Mouse (Mus musculus) lung, postnatal 14 days (tissue): ENCODE results near the gene Nf2.

Experiments
- DNase-seq: peaks from one replicate; pipeline ENCODE4 v3.0.0; 2021

The Nf2 gene

DNA sequence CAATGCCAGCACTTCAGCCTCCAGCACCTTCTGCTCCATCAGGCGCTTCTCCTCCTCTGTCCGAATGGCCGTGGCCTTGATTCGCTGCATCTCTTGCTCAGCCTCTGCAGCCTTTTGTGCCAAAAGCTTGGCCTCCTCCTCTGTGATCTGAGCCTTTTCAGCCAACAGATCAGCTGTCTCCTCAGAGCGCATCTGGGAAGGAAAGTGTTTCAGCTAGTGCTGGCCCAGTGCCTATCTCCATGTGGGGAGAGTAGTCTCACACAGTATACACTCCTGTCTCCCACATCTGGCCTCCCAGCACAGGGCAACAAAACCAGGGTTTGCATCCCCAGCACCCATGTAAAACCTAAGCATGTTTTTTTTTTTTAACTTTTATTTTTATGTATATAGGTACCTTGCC lies 59.6 kb downstream of the Nf2 start:
- DNase-seq, result no peak

DNA sequence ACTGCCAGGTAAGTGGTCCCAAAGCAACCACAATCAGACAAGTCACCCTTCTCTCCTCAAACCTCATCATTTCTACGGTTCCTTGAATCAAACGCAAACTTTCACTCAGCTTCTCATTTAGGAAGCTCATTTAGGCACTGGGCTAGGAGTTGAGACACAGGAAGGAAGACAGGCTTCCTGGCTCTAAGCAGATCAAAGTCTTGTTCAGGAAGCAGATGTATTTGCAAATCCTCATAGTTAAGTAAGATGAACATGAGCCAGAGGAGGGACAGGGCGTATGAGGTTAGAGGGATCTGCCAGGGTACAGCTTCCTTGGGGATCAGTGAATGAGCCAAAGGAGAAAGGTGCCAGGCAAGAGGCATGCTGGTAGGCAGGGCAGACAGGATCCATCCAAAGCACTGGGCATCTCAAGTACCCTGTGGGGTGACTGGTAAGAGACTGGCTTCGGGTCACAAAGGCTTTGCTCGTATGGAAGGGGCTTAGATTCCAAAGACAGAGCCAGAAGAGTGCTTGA lies 64.7 kb downstream of the Nf2 start:
- peak; percentile 7 for DNase-seq

DNA sequence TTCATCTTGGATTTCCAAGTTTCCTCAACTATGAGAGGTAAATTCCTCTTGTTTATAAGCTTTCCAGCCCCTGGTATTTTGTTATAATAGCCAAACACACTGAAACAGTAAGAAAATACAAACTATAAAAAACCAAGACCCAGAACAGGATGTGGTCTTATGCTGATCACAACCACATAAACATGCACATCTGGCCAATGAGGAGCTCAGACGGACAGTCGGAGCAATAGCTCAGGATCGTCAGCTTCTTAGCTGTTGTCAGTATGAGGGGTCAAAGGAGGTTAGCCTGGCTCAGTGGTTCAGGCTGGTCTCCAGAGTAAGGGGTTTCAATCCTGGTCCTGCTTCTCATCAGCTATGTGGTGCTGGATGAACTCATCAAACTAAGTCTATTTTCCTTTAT lies 66.2 kb downstream of the Nf2 start:
- no peak for DNase-seq

DNA sequence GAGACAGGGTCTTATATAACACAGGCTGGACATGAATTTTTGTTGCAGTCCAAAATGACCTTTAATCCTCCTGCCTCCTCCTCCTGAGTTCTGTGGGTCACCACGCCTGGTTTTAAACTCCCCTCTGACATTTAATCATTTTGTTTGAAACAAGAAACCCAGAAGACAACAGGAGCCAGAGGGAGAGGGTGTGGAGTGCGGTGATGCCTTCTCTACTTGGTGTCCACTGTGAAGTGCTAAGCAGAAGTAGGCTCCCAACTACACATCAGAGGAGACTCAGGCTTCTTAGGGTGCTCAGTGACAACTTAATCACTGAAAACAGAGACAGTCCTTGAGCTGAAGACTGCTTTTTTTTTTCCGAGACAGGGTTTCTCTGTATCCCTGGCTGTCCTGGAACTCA lies 68.4 kb downstream of the Nf2 start:
- DNase-seq, result no peak

DNA sequence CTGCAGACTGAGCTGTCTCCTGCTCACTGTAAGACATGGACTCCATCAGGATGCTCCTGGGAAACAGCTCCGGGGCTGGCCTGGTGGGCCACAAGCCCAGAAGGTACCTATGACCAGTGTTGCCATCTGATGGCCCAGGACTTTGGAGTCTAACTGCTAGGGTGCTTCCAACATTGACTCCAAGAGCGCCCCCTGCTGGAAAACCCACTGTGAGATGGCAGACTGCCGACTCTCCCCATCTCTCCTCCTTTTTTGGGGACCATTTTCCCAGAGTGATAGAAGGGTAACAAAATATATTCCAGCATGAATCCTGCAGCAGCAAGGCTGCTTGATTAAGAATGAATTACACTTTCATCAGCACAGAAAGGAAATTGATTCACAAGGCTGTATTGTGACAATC lies 76.4 kb downstream of the Nf2 start:
- peak; percentile 79 for DNase-seq

GRCm38 (mm10) chr11:4771756-4772155 lies 77.6 kb downstream of the Nf2 start:
- no peak for DNase-seq

GRCm38 (mm10) chr11:4769881-4770280 lies 79.5 kb downstream of the Nf2 start:
- no peak for DNase-seq

DNA sequence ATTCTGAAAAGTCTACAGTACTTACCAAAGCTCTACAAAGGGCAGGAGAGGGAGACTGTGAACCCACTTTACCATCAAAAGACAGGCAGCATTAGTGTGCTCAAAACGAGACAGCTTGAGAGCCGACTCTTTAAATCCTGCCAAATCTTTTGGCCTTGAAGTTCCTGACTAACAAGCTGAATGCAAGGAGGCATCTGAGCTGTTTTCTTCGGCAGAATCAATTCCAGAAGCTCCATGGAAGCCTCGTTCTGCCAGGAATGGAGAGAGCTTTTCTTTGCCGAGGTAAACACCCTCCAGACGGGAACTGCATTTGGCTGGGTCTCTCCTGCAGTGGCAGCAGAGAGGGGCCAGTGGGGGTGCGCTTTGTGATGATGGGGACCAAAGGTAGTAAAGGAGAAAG lies 80.0 kb downstream of the Nf2 start:
- no peak for DNase-seq

DNA sequence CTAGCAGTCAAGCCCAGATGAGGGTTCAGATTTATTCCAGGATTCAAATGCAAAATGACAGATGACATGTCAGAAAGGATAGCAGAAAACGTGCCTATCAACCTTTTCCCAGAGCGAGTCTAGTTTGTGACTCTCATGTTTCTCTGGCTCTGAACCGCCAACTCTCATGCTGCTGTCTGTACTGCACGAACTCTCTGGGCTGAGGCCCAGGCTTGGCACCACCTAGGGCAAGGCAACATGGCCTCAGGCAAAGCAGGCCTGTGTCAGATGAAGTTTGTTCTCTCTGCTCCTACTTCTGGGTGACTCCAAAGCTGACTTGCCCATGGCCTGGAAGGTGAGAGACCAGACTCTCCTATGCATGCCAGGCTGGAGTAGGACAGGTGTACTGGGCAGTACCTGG lies 80.9 kb downstream of the Nf2 start:
- DNase-seq, result no peak

DNA sequence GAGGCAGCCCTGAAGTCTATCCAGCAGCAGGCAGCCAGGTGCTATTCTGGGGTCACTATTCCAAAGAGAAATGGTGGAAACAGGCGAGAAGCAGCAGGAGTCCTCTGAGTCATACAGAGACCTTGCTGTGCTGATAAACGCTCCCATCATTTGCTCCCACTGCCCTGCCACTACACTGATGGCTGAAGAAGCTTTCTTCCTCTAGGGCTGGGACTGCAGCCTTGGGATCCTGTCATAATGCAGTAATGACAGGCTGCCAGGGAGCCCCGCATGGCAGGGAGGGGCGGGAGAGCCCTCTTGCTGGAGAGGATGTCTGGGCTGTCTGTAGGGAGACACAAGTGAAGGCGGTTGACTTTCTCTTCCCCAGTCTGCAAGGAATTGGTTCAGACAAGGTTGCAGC lies 84.9 kb downstream of the Nf2 start:
- no peak for DNase-seq

- DNase-seq, result no peak
Measured at GRCm38 (mm10) chr11:4763631-4764030, 85.7 kb downstream of the Nf2 start.

DNA sequence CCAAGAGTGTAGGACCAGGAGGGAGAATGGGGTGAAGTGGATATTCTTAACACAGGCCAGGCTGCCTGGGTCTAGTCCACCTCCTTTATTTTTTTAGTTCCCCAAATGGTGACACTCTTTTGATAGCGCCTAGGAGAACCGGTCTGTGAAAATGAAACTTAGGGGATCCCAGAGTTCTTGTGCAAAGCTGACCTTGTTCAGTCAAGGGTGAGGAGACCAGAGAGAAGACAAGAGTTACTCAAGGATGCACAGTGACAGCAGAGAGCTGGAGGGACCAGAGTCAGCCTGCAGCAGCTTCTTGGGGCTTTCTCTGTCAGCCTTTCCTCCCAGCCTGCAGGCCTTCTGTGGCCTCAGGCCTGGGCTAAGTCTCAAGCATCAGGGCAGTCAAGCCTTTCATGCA lies 86.8 kb downstream of the Nf2 start:
- no peak for DNase-seq

GRCm38 (mm10) chr11:4761991-4762390 lies 87.3 kb downstream of the Nf2 start:
- DNase-seq, result no peak

- DNase-seq, result peak; percentile 31
Measured at GRCm38 (mm10) chr11:4760438-4760837, 88.9 kb downstream of the Nf2 start.

- no peak for DNase-seq
Measured at GRCm38 (mm10) chr11:4757789-4758158, 91.6 kb downstream of the Nf2 start.

GRCm38 (mm10) chr11:4756984-4757788 lies 92.2 kb downstream of the Nf2 start:
- DNase-seq, result no peak

GRCm38 (mm10) chr11:4756460-4756859 lies 92.9 kb downstream of the Nf2 start:
- DNase-seq, result no peak

DNA sequence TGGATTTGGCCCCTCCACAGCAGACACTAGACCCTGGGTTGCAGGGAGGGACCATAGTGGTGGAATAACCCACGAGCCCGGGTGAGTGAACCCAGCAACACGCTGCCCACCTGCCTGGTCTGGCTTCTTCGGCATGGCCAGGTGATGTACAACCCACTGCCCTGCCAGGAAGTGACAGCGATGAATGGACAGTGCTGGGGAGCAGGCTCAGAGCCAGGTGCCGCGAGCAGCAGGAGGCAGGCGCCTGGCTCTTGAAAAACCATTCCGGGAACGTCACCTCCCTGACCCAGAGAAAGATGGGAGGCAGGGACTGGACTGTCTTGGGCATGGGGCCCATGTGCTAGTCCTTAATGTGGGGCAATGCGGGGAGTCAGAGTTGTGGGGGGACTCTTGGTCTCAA lies 94.5 kb downstream of the Nf2 start:
- no peak for DNase-seq

GRCm38 (mm10) chr11:4754036-4754435 lies 95.3 kb downstream of the Nf2 start:
- DNase-seq, result no peak

- DNase-seq, result no peak
Measured at GRCm38 (mm10) chr11:4752836-4753235, 96.5 kb downstream of the Nf2 start.

DNA sequence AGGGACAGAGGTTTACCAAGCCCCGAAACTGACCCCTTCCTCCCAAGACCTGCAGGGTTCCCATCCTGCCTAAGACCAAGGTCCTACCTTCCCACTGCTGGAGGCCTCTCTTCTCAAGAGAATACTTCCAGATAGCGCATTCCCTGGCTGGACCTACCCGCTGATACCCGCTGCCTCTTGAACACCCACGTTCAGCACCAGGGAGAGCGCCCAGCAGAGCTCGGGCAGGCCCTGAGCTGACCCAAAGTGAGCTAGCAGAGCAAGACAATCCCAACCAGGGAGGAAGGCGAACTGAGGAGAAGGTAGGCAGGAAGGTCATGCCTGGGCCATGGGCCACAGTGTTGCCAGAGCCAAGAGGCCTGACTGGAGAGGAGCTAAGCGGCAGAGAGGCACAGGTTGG lies 99.1 kb downstream of the Nf2 start:
- peak; percentile 83 for DNase-seq

DNA sequence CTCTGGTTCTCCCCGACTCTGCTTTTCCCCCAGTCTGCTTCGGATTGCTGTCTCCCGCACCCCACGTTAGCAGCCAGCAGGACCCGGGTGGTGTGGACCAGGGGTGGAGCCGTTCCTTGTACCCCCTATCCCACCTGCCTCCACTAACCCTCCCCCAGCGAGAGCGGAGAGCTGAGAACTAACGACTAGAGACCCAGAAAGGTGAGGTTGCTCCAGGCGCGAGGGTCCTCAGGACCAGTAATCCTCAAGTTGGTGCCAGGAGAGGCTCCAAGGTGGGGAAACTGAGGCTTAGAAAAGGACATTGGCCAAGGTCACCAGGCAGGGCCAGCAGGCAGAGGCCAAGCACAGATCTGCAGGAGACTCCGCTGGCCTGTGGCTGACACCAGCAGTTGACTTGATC lies 102.1 kb downstream of the Nf2 start:
- DNase-seq, result no peak

GRCm38 (mm10) chr11:4746733-4747132 lies 102.6 kb downstream of the Nf2 start, which contains the start of gene Cabp7:
Cabp7 (minus strand) TSS chr11:4746778.
- no peak for DNase-seq

DNA sequence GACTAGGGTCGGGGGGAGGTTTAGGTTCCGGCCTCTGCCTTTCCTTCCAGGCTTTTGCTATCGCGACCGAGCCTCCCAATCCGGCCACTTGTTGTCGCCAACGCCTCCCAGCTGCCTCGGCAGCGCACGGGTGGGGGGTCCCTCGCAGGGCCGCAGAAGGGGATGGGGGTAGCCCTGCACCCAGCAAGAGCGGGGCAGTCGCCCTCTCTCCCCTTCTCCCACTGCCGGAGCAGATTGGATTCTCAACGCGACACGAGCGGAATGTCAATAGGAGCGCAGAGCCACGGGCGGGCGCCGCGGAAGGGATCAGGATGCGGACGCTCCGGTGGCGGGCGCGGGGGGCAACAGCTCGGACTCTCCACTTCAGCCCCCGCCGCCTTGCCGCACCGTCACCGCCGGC lies 103.4 kb downstream of the Nf2 start:
- DNase-seq, result no peak

DNA sequence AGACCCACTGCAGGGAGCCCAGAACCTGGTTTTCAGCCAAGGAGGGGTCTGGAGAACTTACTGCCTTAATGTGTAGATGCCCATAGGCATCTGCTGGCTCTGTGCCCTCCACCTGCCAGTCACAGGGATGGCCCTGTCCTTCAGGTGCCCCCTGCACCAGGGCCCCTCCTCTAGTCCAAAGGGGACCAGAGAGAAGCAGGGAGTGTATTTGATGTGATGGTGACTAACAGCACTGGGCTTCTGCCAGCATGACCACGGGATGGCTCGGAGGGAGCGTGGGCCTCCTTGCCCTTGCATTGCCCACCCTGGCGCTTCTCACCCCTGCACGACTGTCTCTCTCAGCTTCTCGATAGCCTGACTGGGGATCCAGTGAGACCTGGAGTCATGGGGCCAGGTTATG lies 104.6 kb downstream of the Nf2 start:
- no peak for DNase-seq
